Mouse (Mus musculus) limb, embryonic 15.5 days (tissue): ENCODE data around the gene Gpsm1. TPM values are rescaled to one million over a fixed set of nuclear protein-coding genes. Genes with fewer than 3 reads are reported as not detected.

Experiments
- ATAC-seq: fragments of 200-750 bp; cut with Nextera tagmentation; 2 replicates; pipeline ENCODE4 v1.8.0; 2017; ENCODE audit warnings: low read depth, moderate TSS enrichment; ENCODE audit not compliant: insufficient number of reproducible peaks, low FRiP score, low TSS enrichment
- H3K27ac ChIP-seq: fragments of 300-500 bp; sonication (generic); 2 replicates; pipeline ENCODE4 v1.5.1; 2015; ENCODE audit warnings: moderate library complexity, mild to moderate bottlenecking, inconsistent platforms
- H3K27me3 ChIP-seq: fragments of 300-500 bp; sonication (generic); 2 replicates; pipeline ENCODE4 v1.6.1; 2015; ENCODE audit warnings: inconsistent platforms
- H3K36me3 ChIP-seq: fragments of 300-500 bp; sonication (generic); 2 replicates; pipeline ENCODE4 v1.6.1; 2015; ENCODE audit warnings: inconsistent platforms
- H3K4me1 ChIP-seq: fragments of 300-500 bp; sonication (generic); 2 replicates; pipeline ENCODE4 v1.6.1; 2015; ENCODE audit warnings: inconsistent platforms
- H3K4me2 ChIP-seq: fragments of 300-500 bp; sonication (generic); 2 replicates; pipeline ENCODE4 v1.6.1; 2015; ENCODE audit warnings: mild to moderate bottlenecking, inconsistent platforms
- H3K4me3 ChIP-seq: fragments of 300-500 bp; sonication (generic); 2 replicates; pipeline ENCODE4 v1.5.1; 2015; ENCODE audit warnings: mild to moderate bottlenecking, inconsistent platforms
- H3K9ac ChIP-seq: fragments of 300-500 bp; sonication (generic); 2 replicates; pipeline ENCODE4 v1.6.1; 2015; ENCODE audit warnings: inconsistent platforms
- H3K9me3 ChIP-seq: fragments of 300-500 bp; sonication (generic); 2 replicates; pipeline ENCODE4 v1.6.1; 2016; ENCODE audit warnings: inconsistent platforms
- WGBS: fragments of 180-500 bp; shearing (Covaris S2); methylation state at CpG from one replicate; pipeline ENCODE4 v1.1.7; 2015; 5-methylcytosine and 5-hydroxymethylcytosine counted together
- polyA plus RNA-seq: library from polyadenylated mRNA; unstranded; fragments of >200 nt; fragmentation: Nextera tagmentation; extraction: Ambion mirVana; gene quantifications from 2 replicates; pipeline ENCODE4 v1.2.1, GENCODE M21; 2015

Gpsm1 gene
- polyA plus RNA-seq, 1 experiment from 2014 or later = 41.8 TPM

GRCm38 (mm10) chr2:26324917-26325316 lies 9.6 kb downstream of the Gpsm1 start:
- ATAC-seq = no peak
- no peaks in the 10 kb centered on the region for H3K27me3 ChIP-seq
- H3K9ac ChIP-seq = no peak overlapping the region
- no peak overlapping the region for H3K4me2 ChIP-seq
- H3K4me1 ChIP-seq = peaks cover 12% of the 10 kb centered on the region
- no peaks in the 10 kb centered on the region for H3K9me3 ChIP-seq
- no peak overlapping the region for H3K4me3 ChIP-seq
- WGBS = 66% methylated on average over 2 of the region's 2 CpGs
- peaks cover 71% of the 10 kb centered on the region for H3K36me3 ChIP-seq
- H3K27ac ChIP-seq = no peak overlapping the region

DNA sequence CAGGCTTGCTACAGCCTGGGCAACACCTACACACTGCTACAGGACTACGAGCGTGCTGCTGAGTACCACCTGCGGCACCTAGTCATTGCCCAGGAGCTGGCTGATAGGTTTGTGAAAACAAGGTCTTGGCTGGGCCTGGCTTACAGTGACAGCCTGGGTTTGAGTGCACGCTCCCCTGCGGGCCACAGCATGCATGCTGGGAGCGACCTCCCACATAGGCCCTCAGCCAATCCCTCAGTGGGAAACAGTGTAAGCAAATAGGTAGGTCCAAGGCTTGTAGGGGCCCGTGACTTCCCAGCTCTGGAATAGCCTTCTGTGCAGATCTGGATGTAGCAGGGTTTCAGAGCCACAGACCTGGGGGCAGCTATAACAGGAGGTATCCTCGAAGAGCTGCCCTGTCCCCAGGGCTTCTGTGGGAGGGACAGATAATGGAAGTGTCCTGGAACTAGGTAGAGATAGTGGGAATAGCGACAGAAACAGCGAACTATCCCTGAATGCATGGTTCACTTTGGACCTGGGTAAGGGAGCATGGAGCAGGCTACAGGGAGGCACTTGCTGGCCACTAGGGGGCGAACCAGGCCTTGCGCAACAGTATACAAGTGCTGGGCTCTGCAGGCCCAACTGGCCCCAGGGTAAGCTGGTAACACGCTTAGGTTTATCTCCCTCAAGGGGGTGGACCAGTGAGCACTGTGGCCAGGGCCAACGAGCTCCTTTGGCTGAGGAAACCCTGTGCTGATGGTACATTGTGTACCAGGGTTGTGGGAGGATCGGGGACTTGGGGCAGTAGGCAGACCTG lies 10.3 kb downstream of the Gpsm1 start:
- ATAC-seq = peak; percentile 56; the same call in 1 of the 2 replicates
- H3K27ac ChIP-seq = no peak overlapping the region
- H3K27me3 ChIP-seq = no peaks in the 10 kb centered on the region
- WGBS = 66% methylated on average over 15 of the region's 15 CpGs
- no peak overlapping the region for H3K4me2 ChIP-seq
- 0 out of 2 replicates have a peak, but pooled peaks cover 7% of the 10 kb centered on the region for H3K4me1 ChIP-seq
- H3K9ac ChIP-seq = no peak overlapping the region
- no peak overlapping the region for H3K4me3 ChIP-seq
- H3K36me3 ChIP-seq = peaks cover 78% of the 10 kb centered on the region
- H3K9me3 ChIP-seq = no peaks in the 10 kb centered on the region

- Histone ChIP-seq H3K4me3 (no peak overlapping the region), H3K27ac (no peak overlapping the region), H3K9ac (no peak overlapping the region), H3K4me1 (no peaks in the 10 kb centered on the region), H3K9me3 (no peaks in the 10 kb centered on the region), H3K36me3 (peaks cover 91% of the 10 kb centered on the region), H3K27me3 (no peaks in the 10 kb centered on the region), H3K4me2 (no peak overlapping the region)
- 83% methylated on average over 4 of the region's 4 CpGs for WGBS
- no peak for ATAC-seq
These were observed 12.5 kb downstream of the Gpsm1 start for GRCm38 (mm10) chr2:26327852-26328251.

- Histone ChIP-seq H3K4me1 (no peaks in the 10 kb centered on the region), H3K9ac (no peak overlapping the region), H3K4me2 (no peak overlapping the region), H3K36me3 (peaks cover 77% of the 10 kb centered on the region), H3K9me3 (no peaks in the 10 kb centered on the region), H3K4me3 (no peak overlapping the region), H3K27ac (peak overlapping the region; percentile 71; the same call in 1 of the 2 replicates), H3K27me3 (no peaks in the 10 kb centered on the region)
- 59% methylated on average over 8 of the region's 8 CpGs for WGBS
- ATAC-seq = no peak
These were observed 14.1 kb downstream of the Gpsm1 start for GRCm38 (mm10) chr2:26329402-26329801.

DNA sequence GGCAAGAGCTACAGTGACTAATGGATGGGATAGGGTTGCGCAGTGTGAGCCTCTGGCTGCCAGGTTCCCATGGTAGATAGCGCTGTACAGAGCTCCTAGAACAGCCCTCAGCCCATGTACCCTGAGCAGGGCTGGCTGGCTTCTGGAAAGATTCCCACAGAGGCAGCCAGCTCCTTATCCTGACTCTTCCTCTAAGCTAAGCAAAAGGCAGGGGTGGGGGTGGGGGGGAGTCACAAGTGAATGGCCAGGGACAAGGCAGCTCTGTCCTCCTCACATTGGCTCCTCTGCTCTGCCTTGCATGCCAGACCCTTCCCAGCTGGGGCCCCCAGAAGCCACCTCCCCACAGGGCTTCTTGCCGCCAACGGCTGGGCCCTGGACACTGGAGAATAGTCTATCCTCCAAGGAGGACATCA lies 14.7 kb downstream of the Gpsm1 start:
- Histone ChIP-seq H3K27ac (peak overlapping the region; percentile 71), H3K9me3 (no peaks in the 10 kb centered on the region), H3K9ac (no peak overlapping the region), H3K4me3 (no peak overlapping the region), H3K4me1 (no peaks in the 10 kb centered on the region), H3K36me3 (peaks cover 71% of the 10 kb centered on the region), H3K27me3 (no peaks in the 10 kb centered on the region), H3K4me2 (no peak overlapping the region)
- WGBS = 96% methylated on average over 4 of the region's 4 CpGs
- peak; percentile 59 for ATAC-seq

GRCm38 (mm10) chr2:26330702-26331101 lies 15.4 kb downstream of the Gpsm1 start:
- Histone ChIP-seq H3K4me3 (no peak overlapping the region), H3K36me3 (peaks cover 65% of the 10 kb centered on the region), H3K27me3 (no peaks in the 10 kb centered on the region), H3K4me1 (no peaks in the 10 kb centered on the region), H3K27ac (peak overlapping the region; percentile 71), H3K9me3 (no peaks in the 10 kb centered on the region), H3K4me2 (no peak overlapping the region), H3K9ac (no peak overlapping the region)
- peak; percentile 43; the same call in 1 of the 2 replicates for ATAC-seq
- WGBS = 77% methylated on average over 6 of the region's 6 CpGs

GRCm38 (mm10) chr2:26338302-26339203 lies 23.2 kb downstream of the Gpsm1 start:
- peaks cover 50% of the 10 kb centered on the region for H3K36me3 ChIP-seq
- WGBS = 79% methylated on average over 10 of the region's 13 CpGs
- peaks cover 31% of the 10 kb centered on the region for H3K4me1 ChIP-seq
- no peak for ATAC-seq
- no peaks in the 10 kb centered on the region for H3K27me3 ChIP-seq
- H3K4me2 ChIP-seq = no peak overlapping the region
- no peaks in the 10 kb centered on the region for H3K9me3 ChIP-seq
- no peak overlapping the region for H3K4me3 ChIP-seq
- no peak overlapping the region for H3K9ac ChIP-seq
- H3K27ac ChIP-seq = no peak overlapping the region

DNA sequence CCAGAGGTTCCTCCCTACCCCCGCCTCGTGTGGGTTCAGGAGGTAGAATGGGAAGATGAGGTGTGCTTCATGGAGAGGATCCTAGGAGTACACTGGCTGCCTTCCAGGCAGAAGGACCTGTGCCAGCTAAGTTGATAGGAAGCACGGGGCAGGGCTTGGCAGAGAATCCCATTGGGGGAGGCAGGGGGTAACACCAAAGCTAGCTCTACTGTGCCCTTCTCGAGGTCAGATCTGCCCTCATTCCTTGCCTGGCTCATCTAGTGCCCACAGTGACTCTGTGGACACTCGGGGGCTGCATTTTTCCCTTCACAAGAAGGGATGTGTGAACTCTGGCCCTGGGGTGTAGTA lies 23.9 kb downstream of the Gpsm1 start:
- H3K4me3 ChIP-seq = no peak overlapping the region
- no peaks in the 10 kb centered on the region for H3K9me3 ChIP-seq
- no peak overlapping the region for H3K27ac ChIP-seq
- H3K4me1 ChIP-seq = peaks cover 31% of the 10 kb centered on the region
- peaks cover 57% of the 10 kb centered on the region for H3K36me3 ChIP-seq
- no peak for ATAC-seq
- no peaks in the 10 kb centered on the region for H3K27me3 ChIP-seq
- WGBS = 88% methylated on average over 5 of the region's 5 CpGs
- H3K9ac ChIP-seq = no peak overlapping the region
- no peak overlapping the region for H3K4me2 ChIP-seq

DNA sequence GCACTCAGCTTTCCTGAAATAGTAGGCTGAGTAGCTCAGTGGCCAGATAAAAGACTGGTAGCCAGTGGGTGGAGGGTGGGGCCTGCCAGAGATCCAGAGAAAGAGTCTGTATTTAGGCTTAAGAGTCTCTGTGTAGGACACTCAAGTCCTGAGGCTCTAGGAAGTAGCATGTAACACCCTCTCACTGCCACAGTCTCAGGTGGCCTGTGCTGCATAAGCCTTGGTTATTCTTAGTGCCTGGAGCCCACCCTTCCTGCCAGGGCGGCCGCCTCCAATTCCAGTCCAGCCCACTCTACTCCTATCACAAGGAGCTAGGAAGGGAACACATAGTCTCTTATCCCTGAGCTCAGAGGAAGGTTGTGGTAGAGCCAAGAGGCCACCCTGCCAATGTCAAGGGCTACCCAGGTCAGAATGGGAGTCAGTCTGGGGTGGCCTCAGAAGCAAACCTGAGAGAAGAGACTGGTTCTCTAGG lies 26.2 kb downstream of the Gpsm1 start:
- Histone ChIP-seq H3K9ac (no peak overlapping the region), H3K27me3 (no peaks in the 10 kb centered on the region), H3K4me1 (peaks cover 35% of the 10 kb centered on the region), H3K27ac (peak overlapping the region; percentile 71), H3K36me3 (peaks cover 80% of the 10 kb centered on the region), H3K4me2 (0 out of 2 replicates have a peak overlapping the region, but pooled peaks have one; percentile 2), H3K9me3 (no peaks in the 10 kb centered on the region), H3K4me3 (no peak overlapping the region)
- ATAC-seq = peak; percentile 70; the same call in 1 of the 2 replicates
- WGBS = 95% methylated on average over 2 of the region's 2 CpGs

DNA sequence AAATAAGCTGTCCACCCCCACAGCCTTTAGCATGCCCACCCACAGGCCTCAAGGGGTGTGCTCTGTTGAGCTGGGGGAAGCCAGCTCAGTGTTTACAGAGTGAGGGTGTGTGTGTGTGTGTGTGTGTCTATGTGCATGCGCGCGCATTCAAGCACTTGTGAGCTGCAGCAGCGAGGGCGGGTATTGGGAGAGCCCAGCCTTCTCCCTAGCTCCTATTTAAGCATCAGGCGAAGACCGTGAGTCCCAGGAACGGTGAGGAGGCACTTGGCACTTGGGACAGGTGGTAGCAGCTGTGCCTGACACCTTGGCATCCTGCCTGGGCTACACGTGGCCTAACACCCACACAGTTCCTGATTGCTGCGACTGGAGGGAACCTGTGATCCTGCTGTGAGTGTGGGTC lies 26.7 kb downstream of the Gpsm1 start:
- Histone ChIP-seq H3K27me3 (no peaks in the 10 kb centered on the region), H3K4me3 (no peak overlapping the region), H3K27ac (peak overlapping the region; percentile 57), H3K4me1 (peaks cover 40% of the 10 kb centered on the region), H3K9ac (no peak overlapping the region), H3K36me3 (peaks cover 85% of the 10 kb centered on the region), H3K4me2 (no peak overlapping the region), H3K9me3 (no peaks in the 10 kb centered on the region)
- peak; percentile 36; the same call in 1 of the 2 replicates for ATAC-seq
- WGBS = 60% methylated on average over 10 of the region's 10 CpGs

DNA sequence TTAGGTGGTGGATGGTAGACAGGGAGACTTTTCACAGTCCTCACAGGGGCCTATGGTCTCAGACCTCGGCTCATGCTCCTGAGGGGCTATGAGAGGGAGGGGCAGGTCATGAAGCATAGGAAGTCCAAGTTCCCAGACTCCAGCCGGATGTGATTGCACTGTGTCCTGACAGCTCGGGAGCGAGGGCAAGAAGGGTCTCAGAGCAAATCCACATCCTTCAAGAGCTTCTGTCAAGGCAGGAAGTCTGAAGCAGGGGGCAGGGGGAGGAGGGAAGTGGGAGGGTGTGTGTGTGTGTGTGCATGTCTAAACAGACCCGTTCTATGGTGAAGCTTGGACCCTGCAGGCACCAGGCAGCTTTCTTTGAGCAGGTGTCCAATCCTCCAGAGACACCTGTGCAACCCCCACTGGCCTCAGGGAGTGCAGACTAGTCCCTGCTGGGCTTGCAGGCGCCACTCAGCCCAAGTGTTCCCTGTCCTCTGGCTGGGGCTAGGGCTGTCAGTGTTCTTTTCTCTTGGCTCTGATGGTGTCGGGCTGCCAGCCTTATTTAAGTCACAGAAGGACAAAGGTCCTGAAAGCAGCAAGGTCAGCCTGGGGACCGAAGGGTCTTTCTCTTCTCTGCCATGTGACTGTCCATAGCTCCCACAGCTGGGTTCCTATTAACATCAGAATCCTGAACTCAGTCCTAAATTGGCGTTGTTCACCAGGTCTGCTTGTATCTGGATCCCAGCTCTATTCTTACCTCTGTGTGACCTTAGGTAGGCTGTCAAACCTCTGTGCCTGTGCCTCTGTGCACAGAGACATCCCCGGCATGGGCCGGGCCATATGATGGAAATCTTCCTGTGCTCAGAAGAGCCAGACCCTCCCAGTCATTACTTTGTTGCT lies 27.5 kb downstream of the Gpsm1 start:
- ATAC-seq = no peak
- Histone ChIP-seq H3K9ac (no peak overlapping the region), H3K4me3 (no peak overlapping the region), H3K4me2 (no peak overlapping the region), H3K36me3 (peaks cover 93% of the 10 kb centered on the region), H3K27me3 (no peaks in the 10 kb centered on the region), H3K9me3 (no peaks in the 10 kb centered on the region), H3K4me1 (peaks cover 41% of the 10 kb centered on the region), H3K27ac (peak overlapping the region; percentile 57)
- 60% methylated on average over 11 of the region's 11 CpGs for whole genome bisulfite sequencing
